9 mouse cellular contexts compared by ENCODE assay signal in the genomic region with DNA sequence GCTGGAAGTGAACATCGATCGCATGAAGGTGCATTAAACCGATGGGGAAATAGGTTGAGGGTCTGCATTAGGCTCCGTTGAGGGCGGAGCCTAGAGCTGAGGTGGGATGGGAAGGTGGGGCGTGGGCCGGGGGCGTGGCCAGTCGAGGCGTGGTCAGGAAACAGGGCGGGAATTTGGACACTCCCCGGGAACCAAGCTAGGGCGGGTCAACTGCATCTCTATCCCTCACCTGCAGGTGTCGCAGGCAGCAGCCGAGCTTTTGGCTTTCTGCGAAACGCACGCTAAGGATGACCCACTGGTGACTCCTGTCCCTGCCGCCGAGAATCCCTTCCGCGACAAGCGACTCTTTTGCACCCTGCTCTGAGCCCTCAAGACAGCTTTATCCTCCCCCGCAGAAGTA. TPM values are rescaled to one million over a fixed set of nuclear protein-coding genes. Genes with fewer than 3 reads are reported as not detected.
DNase-seq lines count a peak whose midpoint lies in the region; ATAC-seq and TF ChIP-seq lines count a peak whose summit lies in the region.
"Had no signal": no experiment of that assay in that cellular context is flagged by ENCODE, and none has a peak within 500 bp of the region (broad histone marks: within the 10 kb centered on the region; RNA-seq: fewer than 3 reads in every experiment).

No protein-coding gene starts in this region.

- peaks cover 37% of the 10 kb centered on the region for H3K27me3 ChIP-seq in heart, embryonic 15.5 days
- H3K27me3 ChIP-seq in kidney, postnatal 0 days (ENCODE audit: insufficient read depth, low read length) = 0 out of 2 replicates have a peak, but pooled peaks cover 7% of the 10 kb centered on the region
- peaks cover 15% of the 10 kb centered on the region for H3K27me3 ChIP-seq in lung, postnatal 0 days (replicated peaks; ENCODE audit: insufficient read depth, low read length)

- H3K9ac ChIP-seq in heart, embryonic 15.5 days = no peak overlapping the region
- H3K9ac ChIP-seq in kidney, postnatal 0 days (ENCODE audit: low read depth, low read length) = 0 out of 2 replicates have a peak overlapping the region, but pooled peaks have one; percentile 31
- no peak overlapping the region for H3K9ac ChIP-seq in lung, postnatal 0 days (replicated peaks; ENCODE audit: low read depth)

- DNase-seq in ES-CJ7 (ENCODE audit: low read depth, low spot score) = peak; percentile 90
- DNase-seq in brain, embryonic 14.5 days (ENCODE audit: low read depth) = peak; percentile 77
- DNase-seq in kidney, postnatal 0 days (ENCODE audit: low spot score) = peak; percentile 90
- DNase-seq in lung, postnatal 0 days (ENCODE audit: low spot score) = peak; percentile 82
- peak; percentile 53 for DNase-seq in retina, adult 2 months (ENCODE audit: low read depth, low spot score)
- peak; percentile 63 for DNase-seq in urinary bladder, adult 2 months (ENCODE audit: low spot score)

- no peaks in the 10 kb centered on the region for H3K36me3 ChIP-seq in heart, embryonic 15.5 days
- H3K36me3 ChIP-seq in kidney, postnatal 0 days (ENCODE audit: insufficient read depth, low read length) = no peaks in the 10 kb centered on the region
- H3K36me3 ChIP-seq in lung, postnatal 0 days (ENCODE audit: insufficient read depth, low read length) = no peaks in the 10 kb centered on the region

- TF ChIP-seq EP300 in lung, postnatal 0 days (IDR thresholded peaks at IDR 0.05) = no peak

- no peak for TF ChIP-seq POLR2A in brain, embryonic 14.5 days (IDR thresholded peaks at IDR 0.05; ENCODE audit: borderline replicate concordance, extremely low read depth, insufficient read depth, insufficient read length, poor library complexity, severe bottlenecking)

- peak overlapping the region; percentile 56 for H3K4me2 ChIP-seq in heart, embryonic 15.5 days
- peak overlapping the region; percentile 50 for H3K4me2 ChIP-seq in kidney, postnatal 0 days (ENCODE audit: low read length)
- H3K4me2 ChIP-seq in lung, postnatal 0 days (replicated peaks; ENCODE audit: low read depth, low read length) = peak overlapping the region; percentile 27

- 1% methylated on average over 24 of the region's 24 CpGs for WGBS in heart, embryonic 15.5 days
- under 1% methylated on average over 24 of the region's 24 CpGs for WGBS in kidney, postnatal 0 days
- WGBS in lung, postnatal 0 days = 1% methylated on average over 24 of the region's 24 CpGs

- TF ChIP-seq CTCF in brain, embryonic 14.5 days (IDR thresholded peaks at IDR 0.05; ENCODE audit: borderline replicate concordance, extremely low read depth, insufficient read depth, insufficient read length) = peak; percentile 87
- TF ChIP-seq CTCF in kidney, postnatal 0 days (IDR thresholded peaks at IDR 0.05; ENCODE audit: low read depth) = peak; percentile 90
- TF ChIP-seq CTCF in lung, postnatal 0 days (IDR thresholded peaks at IDR 0.05) = peak; percentile 91

- H3K4me3 ChIP-seq in heart, embryonic 15.5 days = peak overlapping the region; percentile 28
- peak overlapping the region; percentile 18; the same call in 1 of the 2 replicates for H3K4me3 ChIP-seq in kidney, postnatal 0 days (replicated peaks; ENCODE audit: low read depth, low read length)
- no peak overlapping the region for H3K4me3 ChIP-seq in lung, postnatal 0 days (ENCODE audit: low read depth, low read length)

- H3K4me1 ChIP-seq in heart, embryonic 15.5 days (replicated peaks) = peaks cover 31% of the 10 kb centered on the region
- no peaks in the 10 kb centered on the region for H3K4me1 ChIP-seq in kidney, postnatal 0 days (replicated peaks; ENCODE audit: insufficient read depth, low read length)
- H3K4me1 ChIP-seq in lung, postnatal 0 days (ENCODE audit: insufficient read depth, low read depth, low read length) = 0 out of 2 replicates have a peak, but pooled peaks cover 3% of the 10 kb centered on the region

- no peaks in the 10 kb centered on the region for H3K9me3 ChIP-seq in heart, embryonic 15.5 days (replicated peaks)
- no peaks in the 10 kb centered on the region for H3K9me3 ChIP-seq in kidney, postnatal 0 days (replicated peaks; ENCODE audit: low read length)
- no peaks in the 10 kb centered on the region for H3K9me3 ChIP-seq in lung, postnatal 0 days (ENCODE audit: low read length)

- no peak overlapping the region for H3K27ac ChIP-seq in heart, embryonic 15.5 days
- H3K27ac ChIP-seq in kidney, postnatal 0 days = no peak overlapping the region
- H3K27ac ChIP-seq in lung, postnatal 0 days (ENCODE audit: low read length) = no peak overlapping the region

- ATAC-seq in erythroblast, adult 5-6 weeks (replicated peaks; ENCODE audit: low FRiP score, poor library complexity, severe bottlenecking) = peak; percentile 73
- peak; percentile 3; the same call in 1 of the 2 replicates for ATAC-seq in heart, embryonic 15.5 days (replicated peaks; ENCODE audit: insufficient number of reproducible peaks, insufficient read depth, low FRiP score, low read depth)
- peak; percentile 34; the same call in 1 of the 2 replicates for ATAC-seq in kidney, postnatal 0 days (replicated peaks; ENCODE audit: low FRiP score, low read depth)
- peak; percentile 14; the same call in 1 of the 2 replicates for ATAC-seq in lung, postnatal 0 days

RNA-seq across cellular contexts. Expression of gene Gng8, which starts 3.4 kb away (rescaled TPM):
- polyA plus RNA-seq in brain, embryonic 14.5 days (2012; rRNA removed) = 11.5 and 15.5 TPM in 2 replicates
- not detected in 2 replicates for total RNA-seq in erythroblast, adult 5-6 weeks (2015; ENCODE audit: low replicate concordance)
- total RNA-seq in erythroblast, adult 5-6 weeks (2017; ENCODE audit: low replicate concordance) = not detected in 2 replicates
- 4.2 and 5.2 TPM in 2 replicates for polyA plus RNA-seq in heart, embryonic 15.5 days (2015; fragmentation: Nextera tagmentation; extraction: Ambion mirVana)
- polyA plus RNA-seq in kidney, postnatal 0 days (2015; fragmentation: Nextera tagmentation; extraction: Ambion mirVana) = 7.3 and 8.9 TPM in 2 replicates
- 5.2 and 6.6 TPM in 2 replicates for polyA plus RNA-seq in lung, postnatal 0 days (2015; fragmentation: Nextera tagmentation; extraction: Ambion mirVana)
- 26.7 and 27.5 TPM in 2 replicates for polyA plus RNA-seq in urinary bladder, adult 2 months (2012; rRNA removed)

RNA-seq across cellular contexts. Expression of gene Ptgir, which starts 11.3 kb away (rescaled TPM):
- 0.47 and 0.75 TPM in 2 replicates for polyA plus RNA-seq in brain, embryonic 14.5 days (2012; rRNA removed)
- total RNA-seq in erythroblast, adult 5-6 weeks (2015; ENCODE audit: low replicate concordance) = 1.3 and 6.7 TPM in 2 replicates
- 1.5 and 1.8 TPM in 2 replicates for total RNA-seq in erythroblast, adult 5-6 weeks (2017; ENCODE audit: low replicate concordance)
- 0.86 and 1.2 TPM in 2 replicates for polyA plus RNA-seq in heart, embryonic 15.5 days (2015; fragmentation: Nextera tagmentation; extraction: Ambion mirVana)
- 2.2 and 2.3 TPM in 2 replicates for polyA plus RNA-seq in kidney, postnatal 0 days (2015; fragmentation: Nextera tagmentation; extraction: Ambion mirVana)
- polyA plus RNA-seq in lung, postnatal 0 days (2015; fragmentation: Nextera tagmentation; extraction: Ambion mirVana) = 2.0 and 2.4 TPM in 2 replicates
- polyA plus RNA-seq in urinary bladder, adult 2 months (2012; rRNA removed) = 3.9 and 5.1 TPM in 2 replicates
- total RNA-seq: layer of hippocampus, postnatal 36 days had no signal

RNA-seq across cellular contexts. Expression of gene Dact3, which starts 19.9 kb away (rescaled TPM):
- 41.7 and 43.6 TPM in 2 replicates for polyA plus RNA-seq in brain, embryonic 14.5 days (2012; rRNA removed)
- not detected in 2 replicates for total RNA-seq in erythroblast, adult 5-6 weeks (2015; ENCODE audit: low replicate concordance)
- total RNA-seq in erythroblast, adult 5-6 weeks (2017; ENCODE audit: low replicate concordance) = not detected in 2 replicates
- polyA plus RNA-seq in heart, embryonic 15.5 days (2015; fragmentation: Nextera tagmentation; extraction: Ambion mirVana) = 5.8 and 7.0 TPM in 2 replicates
- polyA plus RNA-seq in kidney, postnatal 0 days (2015; fragmentation: Nextera tagmentation; extraction: Ambion mirVana) = 3.7 and 4.3 TPM in 2 replicates
- 4.2 and 4.3 TPM in 2 replicates for polyA plus RNA-seq in lung, postnatal 0 days (2015; fragmentation: Nextera tagmentation; extraction: Ambion mirVana)
- 61.5 and 82.9 TPM in 2 replicates for polyA plus RNA-seq in urinary bladder, adult 2 months (2012; rRNA removed)

RNA-seq across cellular contexts. Expression of gene Calm3, which starts 28.9 kb away (rescaled TPM):
- polyA plus RNA-seq in brain, embryonic 14.5 days (2012; rRNA removed) = 580 and 837 TPM in 2 replicates
- total RNA-seq in erythroblast, adult 5-6 weeks (2015; ENCODE audit: low replicate concordance) = 41.1 and 44.1 TPM in 2 replicates
- 157 and 162 TPM in 2 replicates for total RNA-seq in erythroblast, adult 5-6 weeks (2017; ENCODE audit: low replicate concordance)
- 96.4 and 98.4 TPM in 2 replicates for polyA plus RNA-seq in heart, embryonic 15.5 days (2015; fragmentation: Nextera tagmentation; extraction: Ambion mirVana)
- polyA plus RNA-seq in kidney, postnatal 0 days (2015; fragmentation: Nextera tagmentation; extraction: Ambion mirVana) = 134 and 136 TPM in 2 replicates
- 61.7 and 63.6 TPM in 2 replicates for polyA plus RNA-seq in lung, postnatal 0 days (2015; fragmentation: Nextera tagmentation; extraction: Ambion mirVana)
- polyA plus RNA-seq in urinary bladder, adult 2 months (2012; rRNA removed) = 182 and 223 TPM in 2 replicates

RNA-seq across cellular contexts. Expression of gene Pnmal2, which starts 49.5 kb away (rescaled TPM):
- 44.9 and 96.9 TPM in 2 replicates for polyA plus RNA-seq in brain, embryonic 14.5 days (2012; rRNA removed)
- total RNA-seq in erythroblast, adult 5-6 weeks (2015; ENCODE audit: low replicate concordance) = not detected in 2 replicates
- not detected in 2 replicates for total RNA-seq in erythroblast, adult 5-6 weeks (2017; ENCODE audit: low replicate concordance)
- polyA plus RNA-seq in heart, embryonic 15.5 days (2015; fragmentation: Nextera tagmentation; extraction: Ambion mirVana) = 4.7 and 6.2 TPM in 2 replicates
- 7.0 and 8.1 TPM in 2 replicates for polyA plus RNA-seq in kidney, postnatal 0 days (2015; fragmentation: Nextera tagmentation; extraction: Ambion mirVana)
- polyA plus RNA-seq in lung, postnatal 0 days (2015; fragmentation: Nextera tagmentation; extraction: Ambion mirVana) = 1.9 and 2.0 TPM in 2 replicates
- 0.83 and 1.4 TPM in 2 replicates for polyA plus RNA-seq in urinary bladder, adult 2 months (2012; rRNA removed)

Comparison
In these comparisons a context has a peak if more than half of its experiments do, and no peak if none do; other contexts are left out.
1. ATAC-seq: peak in every context shown above with its lines; median percentile 73 in erythroblast, adult 5-6 weeks; 34 in kidney, postnatal 0 days; 14 in lung, postnatal 0 days; 3 in heart, embryonic 15.5 days.